ENCODE assay signal across 9 mouse cellular contexts in the genomic region with DNA sequence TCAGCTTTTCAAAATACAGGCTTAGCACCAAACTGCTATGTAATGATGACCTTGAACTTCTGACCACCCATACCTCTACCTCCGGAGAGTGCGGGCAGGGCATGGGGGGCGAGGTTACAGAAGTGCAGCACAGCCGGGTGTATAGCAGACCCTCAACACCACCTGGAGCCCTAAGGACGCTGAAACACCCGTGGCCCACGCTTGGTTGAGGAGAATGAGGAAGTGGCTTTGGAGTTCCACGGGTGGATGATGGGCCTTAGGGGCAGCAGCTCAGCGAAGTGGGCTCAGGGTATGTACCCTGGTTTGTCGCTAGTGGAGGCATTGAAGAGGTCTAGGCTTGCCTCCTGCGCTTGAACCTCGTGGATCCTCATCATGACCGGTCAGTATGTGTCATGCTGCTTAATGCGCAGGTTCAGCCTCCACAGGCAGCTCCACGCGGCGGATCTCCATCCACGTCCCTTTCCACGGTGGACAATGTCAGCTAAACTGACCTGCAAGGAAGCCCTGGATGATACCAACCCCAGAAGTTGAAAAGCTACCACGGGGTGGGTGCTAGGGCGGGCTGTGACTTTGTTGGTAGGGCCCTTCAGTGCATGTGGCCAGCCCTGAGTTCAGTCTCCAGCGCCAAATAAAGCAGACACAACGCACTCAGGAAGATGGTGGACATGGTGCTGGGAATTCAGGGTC. TPM values are rescaled to one million over a fixed set of nuclear protein-coding genes. Genes with fewer than 3 reads are reported as not detected.
DNase-seq lines count a peak whose midpoint lies in the region; ATAC-seq and TF ChIP-seq lines count a peak whose summit lies in the region.
"Had no signal": no experiment of that assay in that cellular context is flagged by ENCODE, and none has a peak within 500 bp of the region (broad histone marks: within the 10 kb centered on the region; RNA-seq: fewer than 3 reads in every experiment).

No protein-coding gene starts in this region.

- peak overlapping the region; percentile 84; the same call in 1 of the 2 replicates for H3K4me2 ChIP-seq in hindbrain, postnatal 0 days (ENCODE audit: low read depth, low read length)
- H3K4me2 ChIP-seq in neural tube, embryonic 13.5 days: peak overlapping the region; percentile 95

- no peak for TF ChIP-seq CTCF in kidney, adult 2 months (conservative IDR thresholded peaks at IDR 0.05; ENCODE audit: insufficient read depth, insufficient read length, low read depth, low read length)
- TF ChIP-seq CTCF in bone marrow, adult 2 months (IDR thresholded peaks at IDR 0.05; ENCODE audit: control insufficient read depth, insufficient read depth, low read length): no peak
- no peak for TF ChIP-seq CTCF in hindbrain, postnatal 0 days (IDR thresholded peaks at IDR 0.05; ENCODE audit: low read depth)

- H3K4me1 ChIP-seq in kidney, adult 2 months (ENCODE audit: control insufficient read depth, insufficient read depth, low read length): peaks cover 20% of the 10 kb centered on the region
- H3K4me1 ChIP-seq in bone marrow, adult 2 months (ENCODE audit: control insufficient read depth, insufficient read depth, low read length): peaks cover 8% of the 10 kb centered on the region
- peaks cover 6% of the 10 kb centered on the region; the same call in 1 of the 2 replicates for H3K4me1 ChIP-seq in hindbrain, postnatal 0 days (ENCODE audit: insufficient read depth, low read length)
- peaks cover 22% of the 10 kb centered on the region for H3K4me1 ChIP-seq in neural tube, embryonic 13.5 days (replicated peaks)

- WGBS in kidney, adult 2 months: 86% methylated on average over 23 of the region's 23 CpGs
- WGBS in bone marrow, adult 2 months: 44% methylated on average over 23 of the region's 23 CpGs
- WGBS in hindbrain, postnatal 0 days: 86% methylated on average over 23 of the region's 23 CpGs
- 87% methylated on average over 23 of the region's 23 CpGs for WGBS in neural tube, embryonic 13.5 days

- peak; percentile 20 for DNase-seq in kidney, adult 2 months
- no peak for DNase-seq in kidney, postnatal 36 days
- DNase-seq in hindbrain, postnatal 0 days (ENCODE audit: low spot score): no peak
- no peak for DNase-seq in cerebellum, adult 11-12 months

- H3K27ac ChIP-seq in kidney, adult 2 months (ENCODE audit: insufficient read depth, low read depth, low read length): peak overlapping the region; percentile 63; the same call in 1 of the 2 replicates
- H3K27ac ChIP-seq in bone marrow, adult 2 months (ENCODE audit: control insufficient read depth, insufficient read depth, low read depth, low read length, poor library complexity): peak overlapping the region; percentile 96
- H3K27ac ChIP-seq in hindbrain, postnatal 0 days: no peak overlapping the region
- no peak overlapping the region for H3K27ac ChIP-seq in neural tube, embryonic 13.5 days (replicated peaks)

- no peaks in the 10 kb centered on the region for H3K27me3 ChIP-seq in kidney, adult 2 months (replicated peaks; ENCODE audit: control insufficient read depth, insufficient read depth, low read length)
- H3K27me3 ChIP-seq in hindbrain, postnatal 0 days (ENCODE audit: insufficient read depth, low read length): no peaks in the 10 kb centered on the region
- peaks cover 57% of the 10 kb centered on the region for H3K27me3 ChIP-seq in neural tube, embryonic 13.5 days

- H3K9me3 ChIP-seq in hindbrain, postnatal 0 days (ENCODE audit: low read length): no peaks in the 10 kb centered on the region
- no peaks in the 10 kb centered on the region for H3K9me3 ChIP-seq in neural tube, embryonic 13.5 days

- H3K36me3 ChIP-seq in kidney, adult 2 months (ENCODE audit: control insufficient read depth, insufficient read depth, low read length): no peaks in the 10 kb centered on the region
- H3K36me3 ChIP-seq in hindbrain, postnatal 0 days (ENCODE audit: insufficient read depth, low read length): no peaks in the 10 kb centered on the region
- no peaks in the 10 kb centered on the region for H3K36me3 ChIP-seq in neural tube, embryonic 13.5 days

- no peak overlapping the region; the same call in 1 of the 2 replicates for H3K9ac ChIP-seq in hindbrain, postnatal 0 days (replicated peaks; ENCODE audit: low read length)
- no peak overlapping the region for H3K9ac ChIP-seq in neural tube, embryonic 13.5 days

- peak overlapping the region; percentile 10; the same call in 1 of the 2 replicates for H3K4me3 ChIP-seq in kidney, adult 2 months (ENCODE audit: insufficient read depth, low read depth, low read length)
- peak overlapping the region; percentile 78 for H3K4me3 ChIP-seq in bone marrow, adult 2 months (replicated peaks; ENCODE audit: control insufficient read depth, low read depth, low read length)
- peak overlapping the region; percentile 73; the same call in 1 of the 2 replicates for H3K4me3 ChIP-seq in hindbrain, postnatal 0 days (ENCODE audit: low read length)
- H3K4me3 ChIP-seq in neural tube, embryonic 13.5 days: no peak overlapping the region

- ATAC-seq in hindbrain, postnatal 0 days: no peak
- no peak for ATAC-seq in neural tube, embryonic 13.5 days (ENCODE audit: low read depth)
- no peak for ATAC-seq in inflammation-experienced regulatory T-cells, adult 6 months

- TF ChIP-seq POLR2A in kidney, adult 2 months (IDR thresholded peaks at IDR 0.05; ENCODE audit: low read depth, low read length): no peak
- peak; percentile 23; the same call in 1 of the 2 replicates for TF ChIP-seq POLR2A in bone marrow, adult 2 months (IDR thresholded peaks at IDR 0.05; ENCODE audit: borderline replicate concordance, control insufficient read depth, low read depth, low read length)

RNA-seq across cellular contexts. Expression of a gene that starts 6.5 kb away (rescaled TPM):
- 0.20 TPM in 1 of 2 replicates, not detected in the other for polyA plus RNA-seq in kidney, adult 2 months (2012; rRNA removed)
- not detected in 2 replicates for polyA plus RNA-seq in bone marrow, adult 2 months (2011; ENCODE audit: insufficient read depth, insufficient read length, low replicate concordance, missing spikeins)
- total RNA-seq in hindbrain, postnatal 0 days (2014; rRNA removed): not detected in 2 replicates
- not detected in 2 replicates for polyA plus RNA-seq in hindbrain, postnatal 0 days (2015; fragmentation: Nextera tagmentation; extraction: Ambion mirVana)
- polyA plus RNA-seq in neural tube, embryonic 13.5 days (2015; fragmentation: Nextera tagmentation; extraction: Ambion mirVana): not detected in 2 replicates
- polyA plus RNA-seq in inflammation-experienced regulatory T-cells, adult 6 months (2017; shearing (Covaris generic)): under 1 TPM in 2 of 3 experiments, not detected in 1; 0.46 to 0.78 TPM
- total RNA-seq: left cerebral cortex, adult 18-20 months had no signal

RNA-seq across cellular contexts. Expression of a gene that starts 6.8 kb away (rescaled TPM):
- 13.4 and 14.3 TPM in 2 replicates for polyA plus RNA-seq in kidney, adult 2 months (2012; rRNA removed)
- polyA plus RNA-seq in bone marrow, adult 2 months (2011; ENCODE audit: insufficient read depth, insufficient read length, low replicate concordance, missing spikeins): 29.4 and 48.6 TPM in 2 replicates
- 27.5 and 31.3 TPM in 2 replicates for total RNA-seq in hindbrain, postnatal 0 days (2014; rRNA removed)
- 18.5 and 20.0 TPM in 2 replicates for polyA plus RNA-seq in hindbrain, postnatal 0 days (2015; fragmentation: Nextera tagmentation; extraction: Ambion mirVana)
- 25.1 and 26.6 TPM in 2 replicates for polyA plus RNA-seq in neural tube, embryonic 13.5 days (2015; fragmentation: Nextera tagmentation; extraction: Ambion mirVana)
- polyA plus RNA-seq in inflammation-experienced regulatory T-cells, adult 6 months (2017; shearing (Covaris generic)): 10 to 100 TPM; 19.3 to 24.5 (median 20.4) TPM

RNA-seq across cellular contexts. Expression of a gene that starts 25.1 kb away (rescaled TPM):
- not detected in 2 replicates for polyA plus RNA-seq in kidney, adult 2 months (2012; rRNA removed)
- not detected in 2 replicates for polyA plus RNA-seq in bone marrow, adult 2 months (2011; ENCODE audit: insufficient read depth, insufficient read length, low replicate concordance, missing spikeins)
- total RNA-seq in hindbrain, postnatal 0 days (2014; rRNA removed): not detected in 2 replicates
- not detected in 2 replicates for polyA plus RNA-seq in hindbrain, postnatal 0 days (2015; fragmentation: Nextera tagmentation; extraction: Ambion mirVana)
- not detected in 2 replicates for polyA plus RNA-seq in neural tube, embryonic 13.5 days (2015; fragmentation: Nextera tagmentation; extraction: Ambion mirVana)
- not detected for polyA plus RNA-seq in inflammation-experienced regulatory T-cells, adult 6 months (2017; shearing (Covaris generic))
- total RNA-seq: left cerebral cortex, adult 18-20 months had no signal
- polyA plus RNA-seq: testis, adult 2 months had no signal

RNA-seq across cellular contexts. Expression of a gene that starts 36.4 kb away (rescaled TPM):
- 0.35 and 2.0 TPM in 2 replicates for polyA plus RNA-seq in kidney, adult 2 months (2012; rRNA removed)
- polyA plus RNA-seq in bone marrow, adult 2 months (2011; ENCODE audit: insufficient read depth, insufficient read length, low replicate concordance, missing spikeins): not detected in 2 replicates
- not detected in 2 replicates for total RNA-seq in hindbrain, postnatal 0 days (2014; rRNA removed)
- polyA plus RNA-seq in hindbrain, postnatal 0 days (2015; fragmentation: Nextera tagmentation; extraction: Ambion mirVana): not detected in 2 replicates
- polyA plus RNA-seq in neural tube, embryonic 13.5 days (2015; fragmentation: Nextera tagmentation; extraction: Ambion mirVana): not detected in 2 replicates
- polyA plus RNA-seq in inflammation-experienced regulatory T-cells, adult 6 months (2017; shearing (Covaris generic)): not detected
- total RNA-seq: left cerebral cortex, adult 18-20 months had no signal

RNA-seq across cellular contexts. Expression of a gene that starts 51.3 kb away (rescaled TPM):
- polyA plus RNA-seq in kidney, adult 2 months (2012; rRNA removed): 0.19 and 0.41 TPM in 2 replicates
- not detected in 2 replicates for polyA plus RNA-seq in bone marrow, adult 2 months (2011; ENCODE audit: insufficient read depth, insufficient read length, low replicate concordance, missing spikeins)
- total RNA-seq in hindbrain, postnatal 0 days (2014; rRNA removed): 26.6 and 42.3 TPM in 2 replicates
- 27.3 and 29.7 TPM in 2 replicates for polyA plus RNA-seq in hindbrain, postnatal 0 days (2015; fragmentation: Nextera tagmentation; extraction: Ambion mirVana)
- 7.9 and 8.2 TPM in 2 replicates for polyA plus RNA-seq in neural tube, embryonic 13.5 days (2015; fragmentation: Nextera tagmentation; extraction: Ambion mirVana)
- 1 to 10 TPM; 1.0 to 2.0 (median 1.9) TPM for polyA plus RNA-seq in inflammation-experienced regulatory T-cells, adult 6 months (2017; shearing (Covaris generic))

Comparison
In these comparisons a context has a peak if more than half of its experiments do, and no peak if none do; other contexts are left out.
1. H3K27ac ChIP-seq: peak in kidney, adult 2 months (single experiment) and bone marrow, adult 2 months (single experiment); none in hindbrain, postnatal 0 days (single experiment) and neural tube, embryonic 13.5 days (single experiment).